Mouse (Mus musculus) CH12.LX (cell line): ENCODE data around the gene Stk10. TPM values are rescaled to one million over a fixed set of nuclear protein-coding genes. Genes with fewer than 3 reads are reported as not detected.

Experiments used
- DNase-seq: peaks from one replicate; pipeline ENCODE4 v3.0.0-alpha.2; 2013; ENCODE audit errors: extremely low read depth
- H3K27ac ChIP-seq: 2 replicates; pipeline ENCODE4 v1.5.1; 2012; ENCODE audit warnings: low read depth, mild to moderate bottlenecking, control low read depth, moderate library complexity; ENCODE audit not compliant: insufficient read depth
- H3K27me3 ChIP-seq: replicated peaks from 2 replicates; pipeline ENCODE3; 2012; ENCODE audit warnings: inconsistent platforms
- H3K36me3 ChIP-seq, 2 experiments: replicated peaks in 1 of 2; 2 replicates each; pipeline versions ENCODE3 to v1.6.1; 2012; ENCODE audit warnings: inconsistent platforms in 1 of 2, low read length in 1 of 2, mild to moderate bottlenecking in 1 of 2, mixed read lengths in 1 of 2, moderate library complexity in 1 of 2; ENCODE audit not compliant: control insufficient read depth in 1 of 2, insufficient read depth in 1 of 2
- H3K4me1 ChIP-seq, 2 experiments: 2 replicates each; pipeline ENCODE4 v1.6.1; 2012; ENCODE audit warnings: inconsistent platforms in 1 of 2, moderate library complexity in 1 of 2; ENCODE audit not compliant: insufficient read depth in 2 of 2, control insufficient read depth in 1 of 2
- H3K4me2 ChIP-seq: 2 replicates; pipeline ENCODE4 v1.6.1; 2012; ENCODE audit warnings: low read depth, mild to moderate bottlenecking, control low read depth; ENCODE audit not compliant: poor library complexity, insufficient read depth, severe bottlenecking
- H3K4me3 ChIP-seq, 3 experiments: fragments of 150-350 bp in 1 of 3; sonication (generic) in 1 of 3; replicated peaks in 1 of 3; 2 replicates each; pipeline versions ENCODE3 to v1.5.1; 2011 to 2012; ENCODE audit warnings: low read depth in 2 of 3, low read length in 2 of 3, mild to moderate bottlenecking in 2 of 3, moderate library complexity in 2 of 3, control low read depth in 1 of 3, improper control_type of control experiment in 1 of 3, inconsistent platforms in 1 of 3, mixed read lengths in 1 of 3; ENCODE audit not compliant: poor library complexity in 1 of 3
- H3K79me2 ChIP-seq: replicated peaks from 2 replicates; pipeline ENCODE4 v1.6.1; 2012; ENCODE audit warnings: mild to moderate bottlenecking, moderate library complexity; ENCODE audit not compliant: control insufficient read depth, poor library complexity, insufficient read depth, severe bottlenecking; ENCODE audit errors: extremely low read depth
- H3K9ac ChIP-seq: 2 replicates; pipeline ENCODE4 v1.6.1; 2012; ENCODE audit warnings: low read depth, mild to moderate bottlenecking, control low read depth, moderate library complexity; ENCODE audit not compliant: insufficient read depth
- H3K9me3 ChIP-seq: replicated peaks from 2 replicates; pipeline ENCODE3; 2012; ENCODE audit warnings: low read length, inconsistent platforms, mixed read lengths
- BHLHE40 ChIP-seq: IDR thresholded peaks from 2 replicates; pipeline ENCODE4 v1.6.1; 2011; ENCODE audit warnings: mild to moderate bottlenecking, low read depth, low read length, improper control_type of control experiment
- CHD1 ChIP-seq: IDR thresholded peaks from 2 replicates; pipeline ENCODE4 v1.6.1; 2012; ENCODE audit warnings: low read depth, low read length, improper control_type of control experiment, inconsistent platforms
- CHD2 ChIP-seq: IDR thresholded peaks from 2 replicates; pipeline ENCODE4 v1.6.1; 2011; ENCODE audit warnings: low read length, improper control_type of control experiment
- CTCF ChIP-seq, 2 experiments: IDR thresholded peaks in 1 of 2; conservative IDR thresholded peaks in 1 of 2; 2 replicates each; pipeline ENCODE4 v1.5.1; 2011 to 2012; ENCODE audit warnings: low read depth in 2 of 2, low read length in 2 of 2, improper control_type of control experiment in 1 of 2, inconsistent platforms in 1 of 2, mild to moderate bottlenecking in 1 of 2, moderate library complexity in 1 of 2
- E2F4 ChIP-seq: IDR thresholded peaks from 2 replicates; pipeline ENCODE4 v1.6.1; 2011; ENCODE audit warnings: low read depth, low read length, improper control_type of control experiment; ENCODE audit not compliant: insufficient replicate concordance
- ELF1 ChIP-seq: IDR thresholded peaks from 2 replicates; pipeline ENCODE4 v1.6.1; 2014; ENCODE audit warnings: low read depth, mild to moderate bottlenecking, inconsistent platforms, low read length, improper control_type of control experiment
- EP300 ChIP-seq: IDR thresholded peaks from 2 replicates; pipeline ENCODE4 v1.6.1; 2011; ENCODE audit warnings: low read length, improper control_type of control experiment
- ETS1 ChIP-seq: conservative IDR thresholded peaks from 2 replicates; pipeline ENCODE4 v1.6.1; 2012; ENCODE audit warnings: low read depth, mild to moderate bottlenecking, inconsistent platforms, low read length, improper control_type of control experiment, moderate library complexity
- GABPA ChIP-seq: IDR thresholded peaks from 2 replicates; pipeline ENCODE4 v1.6.1; 2012; ENCODE audit warnings: low read depth, low read length, improper control_type of control experiment, inconsistent platforms; ENCODE audit not compliant: insufficient replicate concordance
- HCFC1 ChIP-seq: IDR thresholded peaks from 2 replicates; pipeline ENCODE4 v1.6.1; 2012; ENCODE audit warnings: low read depth, mild to moderate bottlenecking, inconsistent platforms, low read length, improper control_type of control experiment
- IRF4 ChIP-seq: IDR thresholded peaks from 2 replicates; pipeline ENCODE4 v1.6.1; 2014; ENCODE audit warnings: low read depth, mild to moderate bottlenecking, inconsistent platforms, low read length, improper control_type of control experiment
- JUN ChIP-seq: IDR thresholded peaks from 2 replicates; pipeline ENCODE4 v1.6.1; 2011; ENCODE audit warnings: low read depth, mild to moderate bottlenecking, low read length, improper control_type of control experiment, moderate library complexity; ENCODE audit not compliant: insufficient read depth
- JUND ChIP-seq: conservative IDR thresholded peaks from 2 replicates; pipeline ENCODE4 v1.6.1; 2011; ENCODE audit warnings: low read depth, low read length, improper control_type of control experiment
- KAT2A ChIP-seq: IDR thresholded peaks from 2 replicates; pipeline ENCODE4 v1.6.1; 2012; ENCODE audit warnings: low read length, improper control_type of control experiment, inconsistent platforms; ENCODE audit not compliant: insufficient replicate concordance
- MAFK ChIP-seq: IDR thresholded peaks from 2 replicates; pipeline ENCODE4 v1.6.1; 2011; ENCODE audit warnings: low read length, improper control_type of control experiment; ENCODE audit not compliant: insufficient replicate concordance
- MAX ChIP-seq: IDR thresholded peaks from 2 replicates; pipeline ENCODE4 v1.6.1; 2011; ENCODE audit warnings: low read length, improper control_type of control experiment
- MAZ ChIP-seq: IDR thresholded peaks from 2 replicates; pipeline ENCODE4 v1.6.1; 2012; ENCODE audit warnings: low read depth, mild to moderate bottlenecking, inconsistent platforms, low read length, improper control_type of control experiment, moderate library complexity
- MEF2A ChIP-seq: IDR thresholded peaks from 2 replicates; pipeline ENCODE4 v1.6.1; 2014; ENCODE audit warnings: low read depth, mild to moderate bottlenecking, inconsistent platforms, low read length, improper control_type of control experiment, borderline replicate concordance
- MXI1 ChIP-seq: IDR thresholded peaks from 2 replicates; pipeline ENCODE4 v1.6.1; 2011; ENCODE audit warnings: mild to moderate bottlenecking, low read depth, low read length, improper control_type of control experiment
- MYC ChIP-seq: IDR thresholded peaks from 2 replicates; pipeline ENCODE4 v1.6.1; 2011; ENCODE audit warnings: low read depth, mild to moderate bottlenecking, improper control_type of control experiment, low read length
- NELFE ChIP-seq: IDR thresholded peaks from 2 replicates; pipeline ENCODE4 v1.6.1; 2011; ENCODE audit warnings: low read depth, low read length, improper control_type of control experiment
- NRF1 ChIP-seq: IDR thresholded peaks from 2 replicates; pipeline ENCODE4 v1.6.1; 2014; ENCODE audit warnings: low read depth, mild to moderate bottlenecking, inconsistent platforms, low read length, improper control_type of control experiment, moderate library complexity
- PAX5 ChIP-seq: IDR thresholded peaks from 2 replicates; pipeline ENCODE4 v1.6.1; 2012; ENCODE audit warnings: low read length, inconsistent platforms, mixed read lengths
- POLR2A ChIP-seq: IDR thresholded peaks from 2 replicates; pipeline ENCODE4 v1.6.1; 2011; ENCODE audit warnings: low read depth, mild to moderate bottlenecking, improper control_type of control experiment, low read length
- POLR2AphosphoS2 ChIP-seq: IDR thresholded peaks from 2 replicates; pipeline ENCODE4 v1.6.1; 2011; ENCODE audit warnings: low read depth, low read length, improper control_type of control experiment
- RAD21 ChIP-seq: IDR thresholded peaks from 2 replicates; pipeline ENCODE4 v1.6.1; 2011; ENCODE audit warnings: low read depth, mild to moderate bottlenecking, low read length, improper control_type of control experiment, moderate library complexity
- RCOR1 ChIP-seq: conservative IDR thresholded peaks from 2 replicates; pipeline ENCODE4 v1.6.1; 2012; ENCODE audit warnings: low read depth, mild to moderate bottlenecking, inconsistent platforms, low read length, improper control_type of control experiment
- SIN3A ChIP-seq: IDR thresholded peaks from 2 replicates; pipeline ENCODE4 v1.6.1; 2012; ENCODE audit warnings: low read length, improper control_type of control experiment, inconsistent platforms
- SMC3 ChIP-seq: IDR thresholded peaks from 2 replicates; pipeline ENCODE4 v1.6.1; 2011; ENCODE audit warnings: low read depth, low read length, improper control_type of control experiment
- TBP ChIP-seq: conservative IDR thresholded peaks from 2 replicates; pipeline ENCODE4 v1.6.1; 2011; ENCODE audit warnings: low read depth, low read length, improper control_type of control experiment
- TCF12 ChIP-seq: IDR thresholded peaks from 2 replicates; pipeline ENCODE4 v1.6.1; 2014; ENCODE audit warnings: low read depth, mild to moderate bottlenecking, inconsistent platforms, low read length, improper control_type of control experiment
- UBTF ChIP-seq: IDR thresholded peaks from 2 replicates; pipeline ENCODE4 v1.6.1; 2012; ENCODE audit warnings: low read depth, mild to moderate bottlenecking, inconsistent platforms, low read length, improper control_type of control experiment, moderate library complexity
- USF1 ChIP-seq: IDR thresholded peaks from 2 replicates; pipeline ENCODE4 v1.6.1; 2014; ENCODE audit warnings: low read depth, mild to moderate bottlenecking, inconsistent platforms, low read length, improper control_type of control experiment
- USF2 ChIP-seq: conservative IDR thresholded peaks from 2 replicates; pipeline ENCODE4 v1.6.1; 2011; ENCODE audit warnings: low read depth, low read length, improper control_type of control experiment
- ZC3H11A ChIP-seq: IDR thresholded peaks from 2 replicates; pipeline ENCODE4 v1.6.1; 2012; ENCODE audit warnings: low read depth, mild to moderate bottlenecking, inconsistent platforms, low read length, improper control_type of control experiment
- ZKSCAN1 ChIP-seq: IDR thresholded peaks from 2 replicates; pipeline ENCODE4 v1.6.1; 2012; ENCODE audit warnings: low read depth, inconsistent platforms, low read length, improper control_type of control experiment, borderline replicate concordance
- ZMIZ1 ChIP-seq: IDR thresholded peaks from 2 replicates; pipeline ENCODE4 v1.6.1; 2012; ENCODE audit warnings: low read depth, mild to moderate bottlenecking, inconsistent platforms, low read length, improper control_type of control experiment
- ZNF384 ChIP-seq: IDR thresholded peaks from 2 replicates; pipeline ENCODE4 v1.6.1; 2012; ENCODE audit warnings: low read depth, low read length, improper control_type of control experiment, inconsistent platforms
- dilution Hi-C: fragments of 300-500 bp; cut with MboI; formaldehyde crosslinking; loops from 2 replicates; pipeline ENCODE4 v1.14.3; 2020; ENCODE audit warnings: low sequenced_read_pairs; ENCODE audit not compliant: extremely low pct_unique_long_range_greater_than_20kb, extremely low pct_ligation_motif_present
- in situ Hi-C: fragments of 300-500 bp; cut with MboI; formaldehyde crosslinking; loops from 3 replicates; pipeline ENCODE4 v1.14.3; 2019; ENCODE audit warnings: low sequenced_read_pairs, low pct_ligation_motif_present, low pct_unique_long_range_greater_than_20kb, mixed read lengths
- polyA plus RNA-seq: library from polyadenylated mRNA; unstranded; fragments of >175 nt; gene quantifications from 2 replicates; pipeline ENCODE4 v1.2.1, GENCODE M21; 2012; ENCODE audit warnings: low read depth; ENCODE audit not compliant: insufficient read length
- total RNA-seq, 2 experiments: library from RNA; depleted of rRNA; stranded (reverse); fragments of 300-350 nt in 1 of 2; fragments of >200 nt in 1 of 2; gene quantifications; 2 replicates each; pipeline ENCODE4 v1.2.3; 2012 to 2014

Stk10 gene
- total and polyA plus RNA-seq, 3 experiments = 20.0 to 40.3 (median 23.2) TPM

DNA sequence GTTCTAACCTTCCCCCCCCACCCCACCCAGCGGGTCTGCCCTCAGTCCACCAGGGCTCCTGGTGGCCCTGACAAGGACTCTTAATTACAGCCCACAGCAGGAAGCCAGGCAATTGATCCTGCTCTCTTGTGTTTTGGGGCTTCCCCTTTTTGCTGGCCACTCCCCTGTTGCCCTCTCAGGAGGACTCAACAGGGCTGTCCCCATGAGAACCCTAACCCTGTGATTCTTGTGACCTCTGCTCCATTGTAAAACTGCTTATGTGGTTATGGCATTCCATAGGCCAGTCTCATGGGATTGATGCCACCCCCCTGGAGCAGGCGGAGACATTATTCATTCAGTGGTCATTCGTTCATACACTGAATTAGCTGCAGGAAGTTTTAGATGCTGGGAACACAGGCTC, 30.6 kb downstream of the Stk10 start:
- H3K36me3 ChIP-seq = peaks cover 8 to 49% of the 10 kb centered on the region in 2 experiments
- H3K9me3 ChIP-seq = no peaks in the 10 kb centered on the region
- dilution Hi-C loops = no loop called here
- in situ Hi-C loops = no loop called here
- peak overlapping the region; percentile 51 for H3K4me2 ChIP-seq
- H3K4me3 ChIP-seq = no peak overlapping the region
- H3K9ac ChIP-seq = no peak overlapping the region
- H3K27me3 ChIP-seq = no peaks in the 10 kb centered on the region
- TF ChIP-seq ZMIZ1 (peak; percentile 49; the same call in 1 of the 2 replicates), MAX (0 out of 2 replicates have a peak, but pooled peaks have one; percentile 27), EP300 (peak; percentile 60; the same call in 1 of the 2 replicates), TBP (no peak), USF2 (no peak), KAT2A (no peak), JUN (no peak), HCFC1 (no peak), SMC3 (no peak), TCF12 (0 out of 2 replicates have a peak, but pooled peaks have one; percentile 21), POLR2A (no peak), CTCF (conservative IDR thresholded peaks at IDR 0.05 in 1 of 2, IDR thresholded peaks at IDR 0.05 in 1 of 2; ENCODE audit: low read depth in 2 of 2, low read length in 2 of 2) (no peak), SIN3A (peak; percentile 68), JUND (0 out of 2 replicates have a peak, but pooled peaks have one; percentile 20), ELF1 (peak; percentile 63; the same call in 1 of the 2 replicates), BHLHE40 (no peak; the same call in 1 of the 2 replicates), MAFK (peak; percentile 25; the same call in 1 of the 2 replicates), ETS1 (peak; percentile 64), NELFE (0 out of 2 replicates have a peak, but pooled peaks have one; percentile 40), ZNF384 (peak; percentile 46; the same call in 1 of the 2 replicates), ZKSCAN1 (no peak), POLR2AphosphoS2 (no peak), PAX5 (no peak), MYC (0 out of 2 replicates have a peak, but pooled peaks have one; percentile 42), ZC3H11A (no peak), UBTF (no peak), GABPA (no peak), IRF4 (peak; percentile 70), MEF2A (peak; percentile 76; the same call in 1 of the 2 replicates), MXI1 (peak; percentile 67; the same call in 1 of the 2 replicates), RAD21 (no peak), NRF1 (no peak), CHD1 (no peak), E2F4 (no peak), RCOR1 (no peak), MAZ (peak; percentile 66; the same call in 1 of the 2 replicates), USF1 (no peak), CHD2 (no peak)
- TF ChIP-seq, all 38 proteins: peak for 16
- Histone ChIP-seq H3K27ac (peak overlapping the region; percentile 87; the same call in 1 of the 2 replicates), H3K4me1 (peaks cover 56 to 92% of the 10 kb centered on the region in 2 experiments), H3K79me2 (no peaks in the 10 kb centered on the region)
- peak; percentile 76 for DNase-seq
